Mouse (Mus musculus) adipose tissue, adult 10 weeks (tissue): ENCODE results near the gene Calm5. TPM values are rescaled to one million over a fixed set of nuclear protein-coding genes. Genes with fewer than 3 reads are reported as not detected.

Experiments used
- polyA plus RNA-seq: library from polyadenylated mRNA; stranded (reverse); fragments of 350-450 nt; fragmentation: Illumina TruSeq; extraction: RNeasy Lipid Tissue Mini Kit (QIAGEN cat#74804); gene quantifications from one replicate; pipeline ENCODE4 v1.2.3, GENCODE M21; 2014; ENCODE audit warnings: low read depth, low replicate concordance

Calm5 gene
- not detected for polyA plus RNA-seq

DNA sequence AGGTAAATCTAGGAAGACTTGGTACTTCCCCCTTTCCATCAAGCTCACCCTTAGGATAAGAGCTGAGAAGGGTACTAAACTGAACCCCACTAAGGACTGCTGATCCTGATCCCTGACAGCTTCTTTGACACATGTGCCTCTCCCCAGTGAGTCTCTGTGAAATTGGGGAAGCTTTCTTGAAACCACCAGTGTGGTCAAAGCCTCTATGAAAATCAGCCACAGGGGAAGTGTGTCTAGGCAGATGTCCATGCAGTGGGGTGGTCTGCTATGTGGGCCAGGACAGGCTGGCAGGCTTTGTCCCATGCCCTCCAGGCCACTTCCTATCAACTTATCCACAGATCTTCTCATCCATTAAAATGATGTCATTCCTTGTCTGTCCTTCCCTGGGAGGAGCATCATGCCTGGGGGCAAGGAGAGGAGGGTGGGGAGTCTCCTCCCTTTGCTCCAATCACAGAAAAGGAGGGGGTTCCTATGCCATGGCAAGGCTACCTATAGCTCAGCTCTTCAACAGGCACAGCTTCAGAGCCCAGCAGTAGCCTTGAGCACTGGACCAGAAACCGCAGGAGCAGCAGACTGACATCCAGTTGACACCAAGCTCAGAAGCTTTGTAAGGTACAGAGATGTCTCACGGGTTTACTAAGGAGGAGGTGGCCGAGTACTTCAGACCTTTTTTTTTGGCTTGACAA is at the start of gene Calm5:
Gene Calm5, plus strand, starts transcription at position 526 of the 686 bp plus-strand sequence.

GRCm38 (mm10) chr13:3804186-3804585 is 49.8 kb upstream of the Calm5 start, which contains the start of gene Calml3:
Gene Calml3, minus strand, starts transcription at chr13:3804316.

DNA sequence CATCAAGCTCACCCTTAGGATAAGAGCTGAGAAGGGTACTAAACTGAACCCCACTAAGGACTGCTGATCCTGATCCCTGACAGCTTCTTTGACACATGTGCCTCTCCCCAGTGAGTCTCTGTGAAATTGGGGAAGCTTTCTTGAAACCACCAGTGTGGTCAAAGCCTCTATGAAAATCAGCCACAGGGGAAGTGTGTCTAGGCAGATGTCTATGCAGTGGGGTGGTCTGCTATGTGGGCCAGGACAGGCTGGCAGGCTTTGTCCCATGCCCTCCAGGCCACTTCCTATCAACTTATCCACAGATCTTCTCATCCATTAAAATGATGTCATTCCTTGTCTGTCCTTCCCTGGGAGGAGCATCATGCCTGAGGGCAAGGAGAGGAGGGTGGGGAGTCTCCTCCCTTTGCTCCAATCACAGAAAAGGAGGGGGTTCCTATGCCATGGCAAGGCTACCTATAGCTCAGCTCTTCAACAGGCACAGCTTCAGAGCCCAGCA is 16.6 kb upstream of the Calm5 start, which contains the start of gene Calm4:
Gene Calm4, plus strand, starts transcription at position 446 of the 496 bp plus-strand sequence.

Other genes with a start within 250 kb of the Calm5 start
- gene Fam208b, start 243.1 kb upstream of the Calm5 start, polyA plus RNA-seq = 16.9 TPM
- gene Asb13, start 220.1 kb upstream of the Calm5 start, polyA plus RNA-seq = 14.1 TPM
- 153 TPM for gene Calml3, start 49.9 kb upstream of the Calm5 start, polyA plus RNA-seq
- gene Calm4, start 16.4 kb upstream of the Calm5 start, polyA plus RNA-seq = not detected
- 95.5 TPM for gene Net1, start 64.0 kb downstream of the Calm5 start, polyA plus RNA-seq
- gene Tubal3, start 64.1 kb downstream of the Calm5 start, polyA plus RNA-seq = not detected
- not detected for gene Ucn3, start 91.2 kb downstream of the Calm5 start, polyA plus RNA-seq
- gene Akr1c14, start 194.8 kb downstream of the Calm5 start, polyA plus RNA-seq = 2.3 TPM